Comparison of ENCODE assay signal across 28 mouse cellular contexts in the genomic region with DNA sequence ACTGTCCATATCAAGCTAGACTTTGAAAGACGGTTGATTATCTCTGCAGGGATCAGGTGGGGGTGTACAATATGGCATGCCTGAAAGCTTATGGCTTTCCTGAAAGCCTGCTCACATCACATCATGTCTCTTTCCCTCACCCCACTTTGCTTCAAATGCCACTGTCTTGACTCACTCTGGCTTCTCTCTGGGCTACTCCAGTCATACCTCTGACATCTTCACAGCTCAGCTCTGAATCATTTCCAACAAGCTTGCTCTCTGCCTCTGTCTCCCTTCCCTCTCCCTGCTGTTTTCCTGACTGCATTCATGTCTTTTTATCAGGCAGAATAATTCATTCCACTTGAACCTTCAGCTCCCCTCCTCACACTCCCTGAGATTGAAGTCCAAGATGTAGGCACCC. TPM values are rescaled to one million over a fixed set of nuclear protein-coding genes. Genes with fewer than 3 reads are reported as not detected.
DNase-seq lines count a peak whose midpoint lies in the region; ATAC-seq and TF ChIP-seq lines count a peak whose summit lies in the region.
"Had no signal": no experiment of that assay in that cellular context is flagged by ENCODE, and none has a peak within 500 bp of the region (broad histone marks: within the 10 kb centered on the region; RNA-seq: fewer than 3 reads in every experiment).

No protein-coding gene starts in this region.

- H3K4me2 ChIP-seq in intestine, embryonic 16.5 days (ENCODE audit: low read depth, low read length): no peak overlapping the region
- H3K4me2 ChIP-seq in intestine, embryonic 15.5 days (replicated peaks): no peak overlapping the region
- H3K4me2 ChIP-seq in intestine, postnatal 0 days (replicated peaks; ENCODE audit: low read depth): no peak overlapping the region
- H3K4me2 ChIP-seq in forebrain, embryonic 11.5 days (ENCODE audit: low read depth, low read length, severe bottlenecking): no peak overlapping the region
- H3K4me2 ChIP-seq: forebrain, embryonic 12.5 days; forebrain, embryonic 15.5 days; heart, embryonic 13.5 days; hindbrain, embryonic 14.5 days had no signal

- DNase-seq in 3T3-L1 (ENCODE audit: low read depth, low spot score) (peak; percentile 88), NIH3T3 (ENCODE audit: low read depth) (peak; percentile 78)
- DNase-seq in thymus, postnatal 4 days: no peak
- no peak for DNase-seq in left cerebral cortex, postnatal 25 days (ENCODE audit: low spot score in 2 of 2)
- DNase-seq in forebrain, embryonic 11.5 days (ENCODE audit: low spot score): no peak
- DNase-seq: adrenal gland, adult 8-10 months; cerebellum, adult 18-20 months; cerebellum, adult 9-10 months; cerebellum, postnatal 14 days; gastrocnemius, postnatal 10 days; gastrocnemius, postnatal 36 days; heart, adult 2 months; heart, postnatal 14 days; heart, postnatal 4 days; kidney, adult 18-20 months had no signal

- no peaks in the 10 kb centered on the region for H3K9me3 ChIP-seq in intestine, embryonic 16.5 days (ENCODE audit: control insufficient read depth, low read length)
- no peaks in the 10 kb centered on the region for H3K9me3 ChIP-seq in intestine, embryonic 15.5 days
- no peaks in the 10 kb centered on the region for H3K9me3 ChIP-seq in intestine, postnatal 0 days (ENCODE audit: control insufficient read depth)
- no peaks in the 10 kb centered on the region for H3K9me3 ChIP-seq in forebrain, embryonic 11.5 days (ENCODE audit: control insufficient read depth, low read length)
- H3K9me3 ChIP-seq: forebrain, embryonic 12.5 days; forebrain, embryonic 15.5 days; G1E; heart, embryonic 10.5 days; heart, embryonic 13.5 days had no signal

- no peak overlapping the region for H3K27ac ChIP-seq in intestine, embryonic 16.5 days (ENCODE audit: low read length)
- no peak overlapping the region for H3K27ac ChIP-seq in intestine, embryonic 15.5 days
- H3K27ac ChIP-seq in intestine, postnatal 0 days (ENCODE audit: low read depth, low read length): peak overlapping the region; percentile 41; the same call in 1 of the 2 replicates
- H3K27ac ChIP-seq in forebrain, embryonic 11.5 days (ENCODE audit: low read depth, low read length): no peak overlapping the region
- H3K27ac ChIP-seq: forebrain, embryonic 12.5 days; forebrain, embryonic 15.5 days; heart, adult 2 months; heart, embryonic 10.5 days; heart, embryonic 13.5 days; hindbrain, embryonic 14.5 days; hindbrain, postnatal 0 days had no signal

- H3K36me3 ChIP-seq in intestine, embryonic 16.5 days (ENCODE audit: control insufficient read depth, insufficient read depth, low read length): no peaks in the 10 kb centered on the region
- no peaks in the 10 kb centered on the region for H3K36me3 ChIP-seq in intestine, embryonic 15.5 days
- H3K36me3 ChIP-seq in intestine, postnatal 0 days (ENCODE audit: control insufficient read depth, insufficient read depth): no peaks in the 10 kb centered on the region
- H3K36me3 ChIP-seq in forebrain, embryonic 11.5 days (ENCODE audit: control insufficient read depth, insufficient read depth, low read length): no peaks in the 10 kb centered on the region
- H3K36me3 ChIP-seq: forebrain, embryonic 12.5 days; forebrain, embryonic 15.5 days; G1E; heart, embryonic 10.5 days; heart, embryonic 13.5 days had no signal

- no peak for TF ChIP-seq CTCF in intestine, postnatal 0 days (IDR thresholded peaks at IDR 0.05; ENCODE audit: low read depth)

- 75% methylated on average over 1 of the region's 1 CpGs for WGBS in intestine, embryonic 16.5 days
- WGBS in intestine, embryonic 15.5 days: 58% methylated on average over 1 of the region's 1 CpGs
- 38% methylated on average over 1 of the region's 1 CpGs for WGBS in intestine, postnatal 0 days
- 59% methylated on average over 1 of the region's 1 CpGs for WGBS in forebrain, embryonic 11.5 days

- no peaks in the 10 kb centered on the region for H3K4me1 ChIP-seq in intestine, embryonic 16.5 days (ENCODE audit: control insufficient read depth, insufficient read depth, low read length)
- H3K4me1 ChIP-seq in intestine, embryonic 15.5 days (replicated peaks): no peaks in the 10 kb centered on the region
- no peaks in the 10 kb centered on the region for H3K4me1 ChIP-seq in intestine, postnatal 0 days (replicated peaks; ENCODE audit: control insufficient read depth, insufficient read depth, low read length)
- H3K4me1 ChIP-seq in forebrain, embryonic 11.5 days (replicated peaks; ENCODE audit: control insufficient read depth, insufficient read depth, low read length): no peaks in the 10 kb centered on the region
- H3K4me1 ChIP-seq: forebrain, embryonic 12.5 days; heart, embryonic 10.5 days; heart, embryonic 13.5 days had no signal

- no peak overlapping the region for H3K9ac ChIP-seq in intestine, embryonic 16.5 days (ENCODE audit: low read depth, low read length)
- no peak overlapping the region for H3K9ac ChIP-seq in intestine, embryonic 15.5 days
- H3K9ac ChIP-seq in intestine, postnatal 0 days (ENCODE audit: low read depth, low read length): no peak overlapping the region
- H3K9ac ChIP-seq in forebrain, embryonic 11.5 days (ENCODE audit: low read length): no peak overlapping the region; the same call in 1 of the 2 replicates
- H3K9ac ChIP-seq: forebrain, embryonic 12.5 days; forebrain, embryonic 15.5 days; heart, embryonic 13.5 days; hindbrain, embryonic 14.5 days had no signal

- H3K27me3 ChIP-seq in intestine, embryonic 16.5 days (replicated peaks; ENCODE audit: control insufficient read depth, insufficient read depth, low read length): no peaks in the 10 kb centered on the region
- H3K27me3 ChIP-seq in intestine, embryonic 15.5 days (replicated peaks): no peaks in the 10 kb centered on the region
- H3K27me3 ChIP-seq in intestine, postnatal 0 days (replicated peaks; ENCODE audit: control insufficient read depth, insufficient read depth, low read length): no peaks in the 10 kb centered on the region
- no peaks in the 10 kb centered on the region for H3K27me3 ChIP-seq in forebrain, embryonic 11.5 days (ENCODE audit: control insufficient read depth, insufficient read depth, low read length)
- H3K27me3 ChIP-seq: CH12.LX; forebrain, embryonic 12.5 days; forebrain, embryonic 15.5 days had no signal

- H3K4me3 ChIP-seq in intestine, embryonic 16.5 days (ENCODE audit: low read length): no peak overlapping the region
- no peak overlapping the region for H3K4me3 ChIP-seq in intestine, embryonic 15.5 days (replicated peaks)
- H3K4me3 ChIP-seq in intestine, postnatal 0 days (ENCODE audit: low read depth, low read length): no peak overlapping the region
- H3K4me3 ChIP-seq in forebrain, embryonic 11.5 days (ENCODE audit: low read depth, low read length): no peak overlapping the region
- H3K4me3 ChIP-seq: forebrain, embryonic 12.5 days; forebrain, embryonic 15.5 days; heart, adult 2 months; heart, embryonic 10.5 days; heart, embryonic 13.5 days had no signal

- 0 out of 2 replicates have a peak, but pooled peaks have one; percentile 3 for ATAC-seq in intestine, embryonic 16.5 days
- ATAC-seq in intestine, embryonic 15.5 days: no peak
- ATAC-seq in intestine, postnatal 0 days: peak; percentile 20; the same call in 1 of the 2 replicates
- no peak for ATAC-seq in forebrain, embryonic 11.5 days (replicated peaks; ENCODE audit: low FRiP score)
- ATAC-seq: forebrain, embryonic 15.5 days; hindbrain, postnatal 0 days; inflammation-experienced regulatory T-cells, adult 6 months had no signal

- intact Hi-C loops in left cerebral cortex, postnatal 25 days (cut with DNase I): no loop called here

RNA-seq across cellular contexts. Expression of a gene that starts 7.4 kb away (rescaled TPM):
- 1.2 and 1.4 TPM in 2 replicates for polyA plus RNA-seq in intestine, embryonic 16.5 days (2015; fragmentation: Nextera tagmentation; extraction: Ambion mirVana)
- polyA plus RNA-seq in intestine, embryonic 15.5 days (2015; fragmentation: Nextera tagmentation; extraction: Ambion mirVana): 0.88 and 1.00 TPM in 2 replicates
- 0.82 and 1.6 TPM in 2 replicates for polyA plus RNA-seq in intestine, postnatal 0 days (2015; fragmentation: Nextera tagmentation; extraction: Ambion mirVana)
- total RNA-seq in left cerebral cortex, postnatal 25 days (2021): 1 to 10 TPM; 5.0 to 6.0 TPM
- polyA plus RNA-seq in forebrain, embryonic 11.5 days (2014; fragmentation: Nextera tagmentation; extraction: Ambion mirVana): 0.20 and 0.33 TPM in 2 replicates
- total RNA-seq: granulocyte monocyte progenitor cell, adult 5-6 weeks had no signal
- polyA plus RNA-seq: G1E; inflammation-experienced regulatory T-cells, adult 6 months had no signal

Comparison
In these comparisons a context has a peak if more than half of its experiments do, and no peak if none do; other contexts are left out.
1. ATAC-seq: peak in intestine, embryonic 16.5 days (single experiment) and intestine, postnatal 0 days (single experiment); none in intestine, embryonic 15.5 days (single experiment) and forebrain, embryonic 11.5 days (single experiment).
2. DNase-seq: peak in 3T3-L1 (single experiment) and NIH3T3 (single experiment); none in thymus, postnatal 4 days (single experiment), left cerebral cortex, postnatal 25 days (0 of 2) and forebrain, embryonic 11.5 days (single experiment).